Comparison of ENCODE assay signal across 8 mouse cellular contexts in genomic region chr5:33721541-33722265, GRCm38 (mm10). TPM values are rescaled to one million over a fixed set of nuclear protein-coding genes. Genes with fewer than 3 reads are reported as not detected.
A peak's percentile ranks its signal among the peaks of the same experiment; 100 is the strongest.
DNase-seq lines count a peak whose midpoint lies in the region; ATAC-seq and TF ChIP-seq lines count a peak whose summit lies in the region.

Gene Fgfr3 (plus strand): TSS chr5:33721674.

- H3K27ac ChIP-seq in intestine, postnatal 0 days (ENCODE audit: low read depth, low read length): peak within 1 kb of the TSS; percentile 46; the same call in 1 of the 2 replicates
- peak within 1 kb of the TSS; percentile 84 for H3K27ac ChIP-seq in limb, embryonic 13.5 days
- H3K27ac ChIP-seq in midbrain, embryonic 16.5 days (ENCODE audit: low read length): peak within 1 kb of the TSS; percentile 50

- ATAC-seq in frontal cortex, adult (ENCODE audit: low TSS enrichment): peak; percentile 36; the same call in 1 of the 2 replicates
- ATAC-seq in common myeloid progenitor, adult 5-6 weeks (replicated peaks; ENCODE audit: low read depth, poor library complexity, severe bottlenecking): peak; percentile 64
- peak; percentile 37 for ATAC-seq in intestine, postnatal 0 days
- peak; percentile 81 for ATAC-seq in limb, embryonic 13.5 days (ENCODE audit: low FRiP score, low read depth)
- peak; percentile 59 for ATAC-seq in midbrain, embryonic 16.5 days

- peaks cover 5% of the 10 kb centered on the region; the same call in 1 of the 2 replicates for H3K4me1 ChIP-seq in intestine, postnatal 0 days (replicated peaks; ENCODE audit: control insufficient read depth, insufficient read depth, low read length)
- H3K4me1 ChIP-seq in limb, embryonic 13.5 days: peaks cover 46% of the 10 kb centered on the region
- H3K4me1 ChIP-seq in midbrain, embryonic 16.5 days (ENCODE audit: control insufficient read depth, insufficient read depth, low read length): peaks cover 21% of the 10 kb centered on the region

- H3K9ac ChIP-seq in intestine, postnatal 0 days (ENCODE audit: low read depth, low read length): peak within 1 kb of the TSS; percentile 58
- H3K9ac ChIP-seq in limb, embryonic 13.5 days: peak within 1 kb of the TSS; percentile 90
- peak within 1 kb of the TSS; percentile 65 for H3K9ac ChIP-seq in midbrain, embryonic 16.5 days (ENCODE audit: low read depth, low read length)

- H3K27me3 ChIP-seq in intestine, postnatal 0 days (replicated peaks; ENCODE audit: control insufficient read depth, insufficient read depth, low read length): no peaks in the 10 kb centered on the region
- H3K27me3 ChIP-seq in limb, embryonic 13.5 days: peaks cover 51% of the 10 kb centered on the region
- peaks cover 20% of the 10 kb centered on the region for H3K27me3 ChIP-seq in midbrain, embryonic 16.5 days (ENCODE audit: control insufficient read depth, insufficient read depth, low read depth, low read length)

- peak within 1 kb of the TSS; percentile 100 for H3K4me2 ChIP-seq in intestine, postnatal 0 days (replicated peaks; ENCODE audit: low read depth)
- peak within 1 kb of the TSS; percentile 98 for H3K4me2 ChIP-seq in limb, embryonic 13.5 days (replicated peaks)
- peak within 1 kb of the TSS; percentile 99 for H3K4me2 ChIP-seq in midbrain, embryonic 16.5 days (ENCODE audit: low read length)

- peak within 1 kb of the TSS; percentile 74 for H3K4me3 ChIP-seq in intestine, postnatal 0 days (ENCODE audit: low read depth, low read length)
- H3K4me3 ChIP-seq in limb, embryonic 13.5 days: peak within 1 kb of the TSS; percentile 81
- H3K4me3 ChIP-seq in midbrain, embryonic 16.5 days (ENCODE audit: low read depth, low read length): peak within 1 kb of the TSS; percentile 64

- WGBS in intestine, postnatal 0 days: 0% methylated on average over 67 of the region's 73 CpGs
- under 1% methylated on average over 71 of the region's 73 CpGs for WGBS in limb, embryonic 13.5 days
- under 1% methylated on average over 49 of the region's 73 CpGs for WGBS in midbrain, embryonic 16.5 days

- no peak for DNase-seq in frontal cortex, postnatal 14 days (ENCODE audit: low spot score in 2 of 2)
- peak; percentile 79 to 83 for DNase-seq in heart, adult 18-20 months
- DNase-seq in thymus, adult 18-20 months: peak; percentile 30 to 40

- H3K36me3 ChIP-seq in intestine, postnatal 0 days (ENCODE audit: control insufficient read depth, insufficient read depth): no peaks in the 10 kb centered on the region
- H3K36me3 ChIP-seq in limb, embryonic 13.5 days: no peaks in the 10 kb centered on the region
- no peaks in the 10 kb centered on the region for H3K36me3 ChIP-seq in midbrain, embryonic 16.5 days (ENCODE audit: control insufficient read depth, insufficient read depth, low read length)

- TF ChIP-seq CTCF in intestine, postnatal 0 days (IDR thresholded peaks at IDR 0.05; ENCODE audit: low read depth): peak; percentile 44

- H3K9me3 ChIP-seq in intestine, postnatal 0 days (ENCODE audit: control insufficient read depth): no peaks in the 10 kb centered on the region
- no peaks in the 10 kb centered on the region for H3K9me3 ChIP-seq in limb, embryonic 13.5 days
- no peaks in the 10 kb centered on the region for H3K9me3 ChIP-seq in midbrain, embryonic 16.5 days (replicated peaks; ENCODE audit: control insufficient read depth, low read length, poor library complexity, severe bottlenecking)

RNA-seq across cellular contexts. Expression of gene Fgfr3, which starts in this region (rescaled TPM):
- total RNA-seq in common myeloid progenitor, adult 5-6 weeks (2017): 0.09 TPM in 1 of 2 replicates, not detected in the other
- total RNA-seq in heart, adult 18-20 months (2021): 10 to 100 TPM; 10.3 to 11.9 TPM
- 2.6 and 3.5 TPM in 2 replicates for polyA plus RNA-seq in intestine, postnatal 0 days (2015; fragmentation: Nextera tagmentation; extraction: Ambion mirVana)
- 39.1 and 40.7 TPM in 2 replicates for polyA plus RNA-seq in limb, embryonic 13.5 days (2015; fragmentation: Nextera tagmentation; extraction: Ambion mirVana)
- 19.1 and 23.9 TPM in 2 replicates for polyA plus RNA-seq in midbrain, embryonic 16.5 days (2015; fragmentation: Nextera tagmentation; extraction: Ambion mirVana)

Comparison
In these comparisons a context has a peak if more than half of its experiments do, and no peak if none do; other contexts are left out.
1. RNA of gene Fgfr3 (total RNA-seq): 10.3 to 11.9 TPM in heart, adult 18-20 months; 0.09 TPM in common myeloid progenitor, adult 5-6 weeks; every median in the first group is over 10 times any median in the second.
2. Peak in ATAC-seq in common myeloid progenitor, adult 5-6 weeks; RNA of the gene not detected or under 1 TPM.
3. DNase-seq: peak in heart, adult 18-20 months (2 of 2) and thymus, adult 18-20 months (2 of 2); none in frontal cortex, postnatal 14 days (0 of 2).
4. Peak in every context shown above with its lines, with median percentiles within 50 percentile points of each other: ATAC-seq, H3K27ac ChIP-seq, H3K4me2 ChIP-seq, H3K4me3 ChIP-seq and H3K9ac ChIP-seq.